18 mouse cellular contexts compared by ENCODE assay signal in genomic region chr7:37093721-37094120, GRCm38 (mm10).
"Had no signal": no experiment of that assay in that cellular context is flagged by ENCODE, and none has a peak within 500 bp of the region (broad histone marks: within the 10 kb centered on the region; RNA-seq: fewer than 3 reads in every experiment).

No protein-coding gene starts in this region.

- H3K36me3 ChIP-seq: lung, embryonic 15.5 days; midbrain, embryonic 13.5 days; neural tube, embryonic 12.5 days; stomach, embryonic 15.5 days had no signal

- H3K9me3 ChIP-seq: lung, embryonic 15.5 days; midbrain, embryonic 13.5 days; neural tube, embryonic 12.5 days; stomach, embryonic 15.5 days had no signal

- H3K27ac ChIP-seq: lung, embryonic 15.5 days; macrophage; midbrain, embryonic 13.5 days; neural tube, embryonic 12.5 days; stomach, embryonic 15.5 days; stomach, postnatal 0 days had no signal

- H3K27me3 ChIP-seq: lung, embryonic 15.5 days; megakaryocyte, embryonic 14.5 days; midbrain, embryonic 13.5 days; neural tube, embryonic 12.5 days; stomach, embryonic 15.5 days had no signal

- H3K4me2 ChIP-seq: lung, embryonic 15.5 days; midbrain, embryonic 11.5 days; midbrain, embryonic 13.5 days; neural tube, embryonic 12.5 days; stomach, embryonic 15.5 days had no signal

- H3K4me1 ChIP-seq: lung, embryonic 15.5 days; megakaryocyte, embryonic 14.5 days; midbrain, embryonic 13.5 days; stomach, embryonic 15.5 days had no signal

- ATAC-seq: liver, postnatal 0 days; lung, postnatal 0 days; midbrain, embryonic 13.5 days; midbrain, embryonic 16.5 days had no signal

- H3K4me3 ChIP-seq: lung, embryonic 15.5 days; megakaryocyte, embryonic 14.5 days; midbrain, embryonic 13.5 days; neural tube, embryonic 12.5 days; stomach, embryonic 15.5 days had no signal

- H3K9ac ChIP-seq: liver, postnatal 0 days; lung, embryonic 15.5 days; midbrain, embryonic 13.5 days; neural tube, embryonic 12.5 days; stomach, embryonic 15.5 days had no signal

- DNase-seq: liver, postnatal 0 days; lung, adult 2 months; lung, postnatal 14 days; lung, postnatal 36 days; right cerebral cortex, postnatal 14 days; thymus, adult 2 months; thymus, postnatal 25 days; thymus, postnatal 4 days had no signal
